Mouse (Mus musculus): ENCODE measurements at regions not wholly inside any gene's neighbourhood (a gene's known extent, or its start where the extent isn't known, plus 50 kb on each side); places are given as distances from the start of the nearest gene placed in this dataset.

DNA sequence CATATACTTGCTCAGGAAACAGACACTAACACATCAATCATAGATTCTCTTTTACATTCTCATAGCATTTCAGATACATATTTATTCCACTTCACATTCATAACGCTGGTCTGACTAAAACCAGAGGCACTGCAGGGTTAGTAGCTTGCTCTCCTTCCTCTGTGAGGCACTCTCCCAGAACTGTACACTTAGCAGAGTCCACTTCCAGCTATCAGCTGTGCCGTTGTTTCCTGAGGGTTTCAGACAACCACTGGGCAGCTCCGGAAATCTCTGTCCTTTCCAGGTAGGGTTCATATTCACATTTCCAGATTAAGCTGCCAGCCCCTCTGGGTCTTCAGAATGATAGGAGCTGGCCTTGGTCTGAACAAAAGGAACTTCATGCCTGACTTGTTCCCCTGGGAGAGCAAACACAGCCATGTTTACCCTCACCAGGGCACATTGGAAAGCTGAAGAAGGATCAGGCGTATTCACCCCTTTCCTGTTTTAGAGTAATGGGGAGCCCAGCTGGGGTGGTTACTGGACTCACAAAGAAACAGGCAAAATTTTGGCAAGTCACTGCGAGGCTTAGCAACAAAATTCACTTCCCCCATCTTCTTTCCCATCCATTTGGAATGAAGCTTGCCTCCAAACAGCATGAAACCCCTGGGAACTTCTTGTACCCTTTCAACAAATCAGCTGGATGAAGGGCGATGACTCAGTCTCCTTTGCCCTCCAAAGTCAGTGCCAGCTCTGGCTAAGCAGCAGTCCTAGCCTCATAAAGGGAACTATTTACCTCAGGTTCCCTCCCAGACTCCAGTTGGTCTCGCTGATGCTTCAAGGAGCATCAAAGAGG, 622.0 kb downstream of the Sqor start:
- H3K27ac ChIP-seq (ENCODE audit: low read length): no peak overlapping the region
- ATAC-seq: no peak
- no peak overlapping the region for H3K4me2 ChIP-seq (replicated peaks; ENCODE audit: low read depth, low read length)
- whole genome bisulfite sequencing: 47% methylated on average over 7 of the region's 7 CpGs
- H3K9ac ChIP-seq (replicated peaks; ENCODE audit: low read depth): no peak overlapping the region
- no peaks in the 10 kb centered on the region for H3K9me3 ChIP-seq (ENCODE audit: low read length)
- H3K36me3 ChIP-seq (ENCODE audit: insufficient read depth, low read length): no peaks in the 10 kb centered on the region
- H3K27me3 ChIP-seq (replicated peaks; ENCODE audit: insufficient read depth, low read length): no peaks in the 10 kb centered on the region
- DNase-seq (ENCODE audit: low spot score): no peak
- no peak for TF ChIP-seq EP300 (IDR thresholded peaks at IDR 0.05)
- no peak for TF ChIP-seq CTCF (IDR thresholded peaks at IDR 0.05)
- no peaks in the 10 kb centered on the region for H3K4me1 ChIP-seq (ENCODE audit: insufficient read depth, low read depth, low read length)
- no peak overlapping the region for H3K4me3 ChIP-seq (ENCODE audit: low read depth, low read length)

DNA sequence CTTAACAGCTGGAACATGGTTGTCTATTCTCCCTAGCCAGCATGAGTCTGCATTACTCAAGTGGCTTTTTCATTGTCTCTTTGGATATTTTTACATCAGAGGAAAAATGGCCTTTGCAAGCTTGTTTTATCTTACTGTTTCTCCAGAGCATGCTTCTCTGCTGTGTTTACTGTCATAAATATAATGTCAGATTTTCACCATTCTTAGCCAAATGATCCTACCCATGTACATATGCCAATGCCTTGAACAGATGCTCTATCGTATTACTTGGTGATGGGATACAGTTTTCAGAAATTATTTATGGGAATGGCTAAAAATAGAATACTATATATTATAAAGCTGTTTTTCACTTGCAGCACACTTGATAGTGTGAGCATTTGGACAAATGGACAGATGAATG, 625.9 kb downstream of the Sqor start:
- H3K9ac ChIP-seq (replicated peaks; ENCODE audit: low read depth): no peak overlapping the region
- TF ChIP-seq EP300 (IDR thresholded peaks at IDR 0.05) (no peak), CTCF (IDR thresholded peaks at IDR 0.05) (no peak)
- H3K4me2 ChIP-seq (replicated peaks; ENCODE audit: low read depth, low read length): no peak overlapping the region
- no peaks in the 10 kb centered on the region for H3K9me3 ChIP-seq (ENCODE audit: low read length)
- no peak for ATAC-seq
- no peak overlapping the region for H3K4me3 ChIP-seq (ENCODE audit: low read depth, low read length)
- no peaks in the 10 kb centered on the region for H3K4me1 ChIP-seq (ENCODE audit: insufficient read depth, low read depth, low read length)
- 89% methylated on average over 1 of the region's 1 CpGs for WGBS
- no peaks in the 10 kb centered on the region for H3K27me3 ChIP-seq (replicated peaks; ENCODE audit: insufficient read depth, low read length)
- H3K27ac ChIP-seq (ENCODE audit: low read length): no peak overlapping the region
- no peaks in the 10 kb centered on the region for H3K36me3 ChIP-seq (ENCODE audit: insufficient read depth, low read length)
- no peak for DNase-seq (ENCODE audit: low spot score)

DNA sequence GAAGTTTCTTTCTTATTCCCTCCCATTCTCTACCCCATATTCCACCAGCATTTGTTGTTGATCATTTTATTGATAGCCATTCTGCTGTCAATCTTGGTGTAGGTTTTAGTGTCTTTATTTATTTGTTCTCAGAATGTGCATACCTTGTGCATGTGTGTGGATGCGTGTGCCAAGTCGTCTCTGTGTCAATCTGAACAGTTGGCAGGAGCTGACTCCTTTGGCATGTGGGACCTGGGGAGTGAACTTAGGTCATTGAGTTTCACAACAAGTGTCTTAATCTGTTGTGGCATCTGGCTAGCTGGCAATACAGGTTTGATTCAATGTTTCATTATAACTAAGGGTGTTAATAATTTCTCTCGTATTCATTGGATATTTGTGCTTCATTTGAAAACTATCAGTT, 629.3 kb downstream of the Sqor start:
- H3K27ac ChIP-seq (ENCODE audit: low read length): no peak overlapping the region
- ATAC-seq: no peak
- no peak overlapping the region for H3K4me2 ChIP-seq (replicated peaks; ENCODE audit: low read depth, low read length)
- WGBS: 93% methylated on average over 3 of the region's 3 CpGs
- H3K9ac ChIP-seq (replicated peaks; ENCODE audit: low read depth): no peak overlapping the region
- H3K4me1 ChIP-seq (ENCODE audit: insufficient read depth, low read depth, low read length): no peaks in the 10 kb centered on the region
- no peak overlapping the region for H3K4me3 ChIP-seq (ENCODE audit: low read depth, low read length)
- no peaks in the 10 kb centered on the region for H3K9me3 ChIP-seq (ENCODE audit: low read length)
- H3K27me3 ChIP-seq (replicated peaks; ENCODE audit: insufficient read depth, low read length): no peaks in the 10 kb centered on the region
- no peaks in the 10 kb centered on the region for H3K36me3 ChIP-seq (ENCODE audit: insufficient read depth, low read length)
- no peak for TF ChIP-seq EP300 (IDR thresholded peaks at IDR 0.05)
- TF ChIP-seq CTCF (IDR thresholded peaks at IDR 0.05): no peak
- DNase-seq (ENCODE audit: low spot score): no peak

DNA sequence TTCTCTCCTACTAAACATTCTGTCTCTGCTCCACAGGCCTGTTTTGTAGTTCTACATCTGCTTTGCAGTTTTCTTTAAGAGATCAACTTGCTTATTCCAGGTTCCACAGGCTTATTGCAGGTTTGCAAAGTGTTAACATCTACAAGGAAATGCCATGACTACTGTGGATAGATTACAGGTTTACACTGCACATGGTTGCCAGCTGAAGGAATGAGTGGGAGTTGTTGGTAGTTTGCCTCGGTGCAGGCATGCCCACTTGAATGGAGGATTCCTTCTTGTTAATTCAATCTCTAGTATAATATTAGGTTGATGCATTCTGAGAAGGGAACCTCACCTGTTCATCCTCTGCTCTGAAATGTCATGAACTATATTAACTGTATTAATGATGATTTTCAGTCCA, 632.5 kb downstream of the Sqor start:
- Histone ChIP-seq H3K27me3 (replicated peaks; ENCODE audit: insufficient read depth, low read length) (no peaks in the 10 kb centered on the region), H3K4me3 (ENCODE audit: low read depth, low read length) (no peak overlapping the region), H3K27ac (ENCODE audit: low read length) (no peak overlapping the region), H3K36me3 (ENCODE audit: insufficient read depth, low read length) (no peaks in the 10 kb centered on the region), H3K9ac (replicated peaks; ENCODE audit: low read depth) (no peak overlapping the region), H3K9me3 (ENCODE audit: low read length) (no peaks in the 10 kb centered on the region), H3K4me1 (ENCODE audit: insufficient read depth, low read depth, low read length) (no peaks in the 10 kb centered on the region), H3K4me2 (replicated peaks; ENCODE audit: low read depth, low read length) (no peak overlapping the region)
- DNase-seq (ENCODE audit: low spot score): no peak
- TF ChIP-seq CTCF (IDR thresholded peaks at IDR 0.05) (no peak), EP300 (IDR thresholded peaks at IDR 0.05) (no peak)
- 48% methylated on average over 1 of the region's 1 CpGs for whole genome bisulfite sequencing
- no peak for ATAC-seq

DNA sequence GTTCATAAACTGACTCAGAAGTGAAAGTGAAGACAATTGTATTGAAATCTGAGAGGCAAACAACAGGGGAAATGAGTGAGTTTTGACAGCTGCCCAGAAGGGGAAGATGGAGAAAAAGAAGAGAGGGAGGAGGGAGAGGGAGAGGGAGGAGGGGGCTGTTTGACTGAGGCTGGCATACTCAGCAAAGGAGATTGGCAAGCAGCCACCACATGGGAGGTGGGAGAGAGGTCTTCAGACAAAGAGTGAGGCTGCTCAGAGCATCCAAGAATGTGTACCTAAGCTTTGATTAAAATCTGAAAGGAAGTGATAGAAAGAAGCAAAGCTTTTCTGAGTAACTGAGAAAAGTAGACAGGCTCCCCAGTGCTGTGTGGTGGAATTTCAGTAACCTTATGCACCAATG, 636.0 kb downstream of the Sqor start:
- Histone ChIP-seq H3K4me2 (replicated peaks; ENCODE audit: low read depth, low read length) (no peak overlapping the region), H3K9ac (replicated peaks; ENCODE audit: low read depth) (no peak overlapping the region), H3K36me3 (ENCODE audit: insufficient read depth, low read length) (no peaks in the 10 kb centered on the region), H3K27me3 (replicated peaks; ENCODE audit: insufficient read depth, low read length) (no peaks in the 10 kb centered on the region), H3K9me3 (ENCODE audit: low read length) (no peaks in the 10 kb centered on the region), H3K4me3 (ENCODE audit: low read depth, low read length) (no peak overlapping the region), H3K27ac (ENCODE audit: low read length) (no peak overlapping the region), H3K4me1 (ENCODE audit: insufficient read depth, low read depth, low read length) (no peaks in the 10 kb centered on the region)
- no peak for TF ChIP-seq CTCF (IDR thresholded peaks at IDR 0.05)
- no peak for TF ChIP-seq EP300 (IDR thresholded peaks at IDR 0.05)
- DNase-seq (ENCODE audit: low spot score): no peak
- ATAC-seq: no peak

DNA sequence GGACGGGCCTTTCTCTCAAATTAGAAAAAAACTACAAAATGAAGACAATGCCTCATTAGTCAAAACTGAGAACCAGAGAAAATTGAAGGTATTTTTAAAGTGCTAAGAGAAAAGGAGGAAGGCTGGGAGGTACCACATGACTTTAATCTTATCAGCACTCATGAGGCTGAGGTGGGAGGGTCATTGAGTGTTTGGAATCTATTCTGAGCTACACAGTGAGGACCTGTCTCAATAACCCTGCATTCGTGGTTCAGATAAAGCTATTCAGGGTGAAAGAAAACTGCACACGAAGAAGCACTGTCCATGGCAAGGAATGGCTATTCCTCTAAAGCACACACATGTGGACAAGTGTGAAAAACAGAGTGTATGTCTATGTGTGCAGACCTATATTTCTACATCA, 644.0 kb downstream of the Sqor start:
- TF ChIP-seq EP300 (IDR thresholded peaks at IDR 0.05) (no peak), CTCF (IDR thresholded peaks at IDR 0.05) (no peak)
- H3K4me2 ChIP-seq (replicated peaks; ENCODE audit: low read depth, low read length): no peak overlapping the region
- no peak overlapping the region for H3K27ac ChIP-seq (ENCODE audit: low read length)
- WGBS: 35% methylated on average over 3 of the region's 3 CpGs
- H3K36me3 ChIP-seq (ENCODE audit: insufficient read depth, low read length): no peaks in the 10 kb centered on the region
- no peak for ATAC-seq
- no peak for DNase-seq (ENCODE audit: low spot score)
- no peaks in the 10 kb centered on the region for H3K4me1 ChIP-seq (ENCODE audit: insufficient read depth, low read depth, low read length)
- no peaks in the 10 kb centered on the region for H3K9me3 ChIP-seq (ENCODE audit: low read length)
- H3K27me3 ChIP-seq (replicated peaks; ENCODE audit: insufficient read depth, low read length): no peaks in the 10 kb centered on the region
- H3K4me3 ChIP-seq (ENCODE audit: low read depth, low read length): no peak overlapping the region
- H3K9ac ChIP-seq (replicated peaks; ENCODE audit: low read depth): no peak overlapping the region

Data from lung, postnatal 0 days (tissue).